Mouse (Mus musculus): Measurements from ENCODE around the gene Gng8. TPM values are rescaled to one million over a fixed set of nuclear protein-coding genes. Genes with fewer than 3 reads are reported as not detected.

Gene Gng8
- polyA plus RNA-seq (2012; rRNA removed), result 5.1 and 6.2 TPM in 2 replicates

DNA sequence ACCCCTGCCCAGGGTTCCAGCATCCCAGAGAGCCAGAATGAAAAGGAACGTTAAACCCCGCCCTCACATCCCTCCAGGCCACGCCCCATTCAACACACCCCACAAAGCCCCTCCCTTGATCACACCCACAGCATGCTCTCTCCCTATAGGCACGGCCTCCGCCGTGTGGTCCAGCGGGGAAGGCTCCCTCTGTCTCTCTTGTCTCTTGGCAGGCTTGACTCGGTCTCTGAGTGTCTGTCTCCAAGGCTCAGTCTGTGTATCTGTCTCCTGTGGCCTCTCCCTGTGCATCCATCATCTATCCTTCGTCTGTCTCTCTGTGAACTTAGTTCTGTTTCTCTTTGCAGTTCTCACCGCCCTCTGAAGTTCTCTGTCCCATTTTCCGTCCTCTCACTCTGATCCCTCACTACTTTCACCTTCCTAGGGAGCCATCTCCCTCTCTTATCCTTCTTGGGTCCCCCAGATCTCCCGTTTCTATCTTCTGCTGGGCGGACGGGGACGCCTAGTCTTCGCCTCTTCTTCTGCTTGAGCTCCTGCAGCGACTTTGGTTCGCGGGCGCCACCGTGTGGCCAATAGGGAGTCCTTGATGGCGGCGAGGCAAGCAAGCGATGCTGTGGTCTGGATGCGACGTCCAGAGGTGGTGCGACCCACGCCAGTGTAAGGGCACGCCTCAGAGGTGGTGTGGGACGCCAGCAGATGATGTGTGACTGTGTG, at the start of gene Gng8:
Gng8 (plus strand) TSS at position 146 of the 711 bp plus-strand sequence.

DNA sequence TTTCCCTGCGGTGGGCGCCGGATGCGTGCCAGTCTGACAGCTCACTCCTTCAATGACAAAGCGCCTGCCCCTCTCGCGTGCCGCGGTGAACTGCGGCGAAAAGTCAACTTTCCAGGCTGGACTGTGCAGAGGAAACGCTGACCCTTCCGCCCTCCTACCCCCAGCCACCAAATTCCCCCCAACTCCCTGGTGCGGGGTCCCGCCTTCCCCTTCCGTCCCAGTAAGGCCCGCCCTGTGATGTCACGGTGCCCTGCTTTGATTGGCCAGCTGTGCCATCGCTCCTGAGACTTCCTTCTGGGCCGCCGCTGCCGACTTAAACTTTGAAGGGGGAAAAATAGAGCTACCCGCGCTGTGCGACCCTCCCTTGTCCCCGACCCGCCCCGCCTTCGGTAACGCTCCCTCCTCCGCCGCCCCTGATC, 48.9 kb upstream of the Gng8 start, which contains the start of gene Prkd2:
Prkd2 (plus strand) TSS at position 258 of the 419 bp plus-strand sequence.

DNA sequence AGATGAGACGGTGACA, 16.5 kb upstream of the Gng8 start, which contains the start of gene Dact3:
Dact3 (plus strand) TSS at position 8 of the 16 bp plus-strand sequence.

DNA sequence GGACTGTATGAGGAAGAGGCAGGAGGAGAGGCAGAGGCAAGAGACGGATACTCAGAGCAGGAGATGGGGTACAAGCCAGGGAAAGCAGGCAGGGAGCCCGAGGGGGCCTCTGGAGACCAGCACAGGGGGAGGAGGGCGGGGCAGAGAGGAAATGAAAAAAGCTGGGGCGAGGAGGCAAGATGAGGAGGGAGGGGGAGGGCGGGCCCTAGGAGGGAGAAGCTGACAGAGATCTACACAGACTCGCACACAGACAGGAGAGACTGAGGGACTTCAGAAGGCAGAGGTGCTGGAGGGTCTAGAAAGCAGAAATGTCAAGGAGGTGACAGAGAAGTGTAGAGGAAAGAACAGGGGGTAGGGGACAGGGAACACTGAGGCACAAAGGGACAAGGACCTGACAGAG, 14.7 kb downstream of the Gng8 start, which contains the start of gene Ptgir:
Ptgir (plus strand) TSS at position 210 of the 400 bp plus-strand sequence.

DNA sequence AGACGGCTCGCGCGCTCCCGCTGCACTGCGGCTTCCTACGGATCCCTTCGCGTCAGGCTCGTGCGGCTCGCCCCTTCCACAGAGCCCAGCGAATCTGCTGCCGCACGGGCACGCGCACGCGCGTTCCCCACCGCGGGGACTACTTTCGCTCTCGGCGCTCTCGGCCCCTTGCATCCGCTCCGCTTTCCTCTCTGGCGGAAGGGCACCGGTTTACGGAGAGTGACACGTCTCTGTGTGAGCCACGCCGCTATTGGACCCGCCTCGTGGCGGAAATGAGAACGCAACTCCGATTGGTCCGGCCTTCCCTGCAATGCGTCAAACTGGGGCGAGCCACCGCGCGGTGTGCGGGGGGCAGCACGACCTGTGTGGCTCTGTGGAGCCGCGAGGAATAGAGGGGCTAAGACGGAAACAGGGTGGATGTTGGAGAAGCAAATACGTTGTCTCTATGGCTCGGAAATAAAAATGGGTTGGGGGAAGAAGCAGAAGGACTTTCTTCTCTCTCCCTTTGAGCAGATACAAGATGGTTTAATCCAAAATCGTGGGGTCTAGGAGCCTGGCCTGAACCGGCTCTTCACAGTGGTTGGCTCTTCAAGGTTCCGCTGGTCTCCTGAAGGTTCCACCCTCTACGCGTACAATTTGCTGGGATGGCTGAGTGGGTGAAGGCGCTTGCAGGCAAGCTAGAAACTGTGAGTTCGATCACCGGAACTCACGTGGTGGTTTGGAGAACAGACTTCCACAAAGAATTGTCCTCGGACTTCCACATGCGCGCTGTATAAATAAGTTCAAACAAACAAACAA, 32.6 kb downstream of the Gng8 start, which contains the start of gene Calm3:
Calm3 (minus strand) TSS at position 78 of the 798 bp plus-strand sequence.

DNA sequence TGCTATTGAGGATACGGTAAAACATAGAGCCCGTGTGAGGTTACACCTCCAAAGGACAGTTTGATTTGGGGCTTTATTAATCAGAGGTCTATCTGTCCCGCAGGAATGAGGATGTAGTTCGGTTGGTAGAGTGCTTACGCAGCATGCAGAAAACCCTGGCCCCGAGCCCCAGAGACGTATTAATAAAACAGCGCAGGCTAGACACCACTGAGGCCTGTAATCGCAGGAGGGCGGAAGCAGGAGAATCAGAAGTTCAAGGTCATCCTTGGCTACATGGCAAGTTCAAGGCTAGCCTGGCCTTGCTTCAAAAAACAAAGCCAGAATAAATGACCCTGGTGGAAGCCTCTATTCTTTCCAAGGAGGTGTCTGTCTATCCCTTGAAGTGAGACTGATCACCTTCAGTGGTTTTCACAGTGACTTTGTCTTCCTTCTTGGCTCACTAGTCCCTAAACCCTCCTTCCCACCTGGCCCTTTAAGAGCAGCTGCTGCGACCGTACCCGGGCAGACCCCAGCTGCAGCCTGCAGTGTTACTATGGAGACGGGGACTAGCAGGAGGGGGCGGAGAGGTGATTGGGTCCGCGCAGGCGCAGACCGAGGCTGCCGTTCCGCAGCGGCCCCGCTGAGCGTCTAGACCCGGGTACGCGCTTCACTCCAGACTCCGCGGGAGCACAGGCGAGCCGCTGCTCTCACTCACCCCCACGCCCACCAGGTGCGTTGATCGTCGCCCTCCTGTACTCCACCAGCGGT, 52.6 kb downstream of the Gng8 start, which contains the start of gene Pnmal2:
Pnmal2 (plus strand) TSS at position 622 of the 747 bp plus-strand sequence.

Other genes starting within 250 kb of the Gng8 start
- not detected in 2 replicates for gene Ceacam15, start 216.1 kb upstream of the Gng8 start, polyA plus RNA-seq (2012; rRNA removed)
- gene Ceacam9, start 169.9 kb upstream of the Gng8 start, polyA plus RNA-seq (2012; rRNA removed), result 0.16 TPM in 1 of 2 replicates, not detected in the other
- gene Ap2s1, start 153.4 kb upstream of the Gng8 start, polyA plus RNA-seq (2012; rRNA removed), result 208 and 306 TPM in 2 replicates
- gene Slc1a5, start 110.4 kb upstream of the Gng8 start, polyA plus RNA-seq (2012; rRNA removed), result 38.8 and 53.1 TPM in 2 replicates
- 67.8 and 69.3 TPM in 2 replicates for gene Strn4, start 75.9 kb upstream of the Gng8 start, polyA plus RNA-seq (2012; rRNA removed)
- gene Fkrp, start 75.1 kb upstream of the Gng8 start, polyA plus RNA-seq (2012; rRNA removed), result 11.9 and 19.0 TPM in 2 replicates
- 13.5 and 16.1 TPM in 2 replicates for gene Prkd2, start 48.9 kb upstream of the Gng8 start, polyA plus RNA-seq (2012; rRNA removed)
- gene Dact3, start 16.5 kb upstream of the Gng8 start, polyA plus RNA-seq (2012; rRNA removed), result 30.7 and 76.5 TPM in 2 replicates
- 1.8 and 3.1 TPM in 2 replicates for gene Ptgir, start 14.7 kb downstream of the Gng8 start, polyA plus RNA-seq (2012; rRNA removed)
- 145 and 149 TPM in 2 replicates for gene Calm3, start 32.3 kb downstream of the Gng8 start, polyA plus RNA-seq (2012; rRNA removed)
- 1.8 and 3.2 TPM in 2 replicates for gene Pnmal2, start 52.9 kb downstream of the Gng8 start, polyA plus RNA-seq (2012; rRNA removed)
- 0.04 and 0.08 TPM in 2 replicates for gene Pnmal1, start 67.9 kb downstream of the Gng8 start, polyA plus RNA-seq (2012; rRNA removed)
- gene Gm42372, start 91.3 kb downstream of the Gng8 start, polyA plus RNA-seq (2012; rRNA removed), result 0.01 TPM in 1 of 2 replicates, not detected in the other
- gene Ccdc8, start 100.9 kb downstream of the Gng8 start, polyA plus RNA-seq (2012; rRNA removed), result 0.70 TPM in 2 replicates
- gene Ppp5c, start 136.1 kb downstream of the Gng8 start, polyA plus RNA-seq (2012; rRNA removed), result 124 and 163 TPM in 2 replicates
- 0.29 and 1.7 TPM in 2 replicates for gene Hif3a, start 170.6 kb downstream of the Gng8 start, polyA plus RNA-seq (2012; rRNA removed)
- gene Psg16, start 182.3 kb downstream of the Gng8 start, polyA plus RNA-seq (2012; rRNA removed), result not detected in 2 replicates

Data from stomach, adult 2 months (tissue).